Mouse (Mus musculus) neural tube, embryonic 13.5 days (tissue): Measurements from ENCODE around the gene Crebrf. TPM values are rescaled to one million over a fixed set of nuclear protein-coding genes. Genes with fewer than 3 reads are reported as not detected.

Experiments
- ATAC-seq: fragments of 200-750 bp; cut with Nextera tagmentation; 2 replicates; pipeline ENCODE4 v1.8.0; 2017; ENCODE audit warnings: low read depth, mild to moderate bottlenecking, moderate TSS enrichment, moderate library complexity
- H3K27ac ChIP-seq: fragments of 300-500 bp; sonication (generic); replicated peaks from 2 replicates; pipeline ENCODE4 v1.5.1; 2015; ENCODE audit warnings: moderate library complexity, mild to moderate bottlenecking, inconsistent platforms
- H3K27me3 ChIP-seq: fragments of 300-500 bp; sonication (generic); 2 replicates; pipeline ENCODE4 v1.6.1; 2015; ENCODE audit warnings: mild to moderate bottlenecking, inconsistent platforms
- H3K36me3 ChIP-seq: fragments of 300-500 bp; sonication (generic); 2 replicates; pipeline ENCODE4 v1.6.1; 2015; ENCODE audit warnings: mild to moderate bottlenecking, inconsistent platforms
- H3K4me1 ChIP-seq: fragments of 300-500 bp; sonication (generic); replicated peaks from 2 replicates; pipeline ENCODE4 v1.6.1; 2015; ENCODE audit warnings: inconsistent platforms
- H3K4me2 ChIP-seq: fragments of 300-500 bp; sonication (generic); 2 replicates; pipeline ENCODE4 v1.6.1; 2015; ENCODE audit warnings: inconsistent platforms, mild to moderate bottlenecking, moderate library complexity
- H3K4me3 ChIP-seq: fragments of 300-500 bp; sonication (generic); 2 replicates; pipeline ENCODE4 v1.5.1; 2015; ENCODE audit warnings: mild to moderate bottlenecking, inconsistent platforms
- H3K9ac ChIP-seq: fragments of 300-500 bp; sonication (generic); 2 replicates; pipeline ENCODE4 v1.6.1; 2015; ENCODE audit warnings: moderate library complexity, mild to moderate bottlenecking, inconsistent platforms
- H3K9me3 ChIP-seq: fragments of 300-500 bp; sonication (generic); 2 replicates; pipeline ENCODE4 v1.6.1; 2016; ENCODE audit warnings: inconsistent platforms
- whole genome bisulfite sequencing: fragments of 180-500 bp; shearing (Covaris S2); methylation state at CpG from one replicate; pipeline ENCODE4 v1.1.7; 2015; 5-methylcytosine and 5-hydroxymethylcytosine counted together
- polyA plus RNA-seq: library from polyadenylated mRNA; unstranded; fragments of >200 nt; fragmentation: Nextera tagmentation; extraction: Ambion mirVana; gene quantifications from 2 replicates; pipeline ENCODE4 v1.2.1, GENCODE M21; 2015

Gene Crebrf
- polyA plus RNA-seq, 1 experiment from 2014 or later: 9.9 TPM

DNA sequence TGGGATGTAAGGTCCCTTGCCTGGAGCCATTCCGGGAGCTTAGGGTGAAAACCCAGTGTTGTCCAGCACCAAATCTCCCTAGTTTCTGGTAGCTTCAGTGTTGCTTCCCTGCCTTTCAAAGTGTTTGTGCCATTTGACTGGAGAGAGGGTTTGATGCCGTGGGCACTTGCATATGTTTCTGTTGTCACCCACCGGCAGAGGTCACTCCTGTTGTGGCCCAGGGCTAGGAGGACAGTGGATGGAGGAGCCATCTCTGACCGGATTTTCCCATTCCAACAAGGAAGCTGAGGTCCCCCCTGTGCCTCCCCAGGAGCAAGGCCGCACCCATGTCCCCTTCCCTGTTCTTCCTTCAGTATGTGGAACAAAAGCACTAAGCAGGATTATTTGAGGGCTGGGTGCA is 25.2 kb upstream of the Crebrf start:
- no peak overlapping the region for H3K4me3 ChIP-seq
- WGBS: 81% methylated on average over 5 of the region's 5 CpGs
- no peaks in the 10 kb centered on the region for H3K9me3 ChIP-seq
- H3K4me2 ChIP-seq: no peak overlapping the region
- H3K9ac ChIP-seq: no peak overlapping the region
- no peaks in the 10 kb centered on the region for H3K27me3 ChIP-seq
- H3K36me3 ChIP-seq: peaks cover 3% of the 10 kb centered on the region
- peaks cover 46% of the 10 kb centered on the region for H3K4me1 ChIP-seq
- no peak for ATAC-seq
- H3K27ac ChIP-seq: peak overlapping the region; percentile 55; the same call in 1 of the 2 replicates

DNA sequence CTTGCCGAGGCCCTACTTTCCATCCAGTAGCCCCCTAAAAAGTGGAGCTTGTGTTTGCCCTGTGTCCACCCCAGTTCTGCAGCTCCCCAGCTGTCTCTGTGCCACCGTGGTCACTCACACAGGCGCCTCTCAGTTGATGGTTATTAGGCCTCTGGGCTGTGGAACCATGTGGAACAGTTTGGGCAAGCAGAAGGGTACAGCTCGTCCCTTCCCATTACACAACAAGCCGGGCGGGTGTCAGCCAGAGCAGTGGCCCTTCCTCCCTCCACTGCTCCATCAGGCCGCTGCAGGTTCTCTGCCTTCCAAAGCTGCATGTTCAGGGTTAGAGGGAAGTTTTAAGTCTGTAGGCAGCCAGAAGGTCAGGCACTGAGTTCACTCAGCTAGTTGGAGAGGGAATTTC is 24.3 kb upstream of the Crebrf start:
- 87% methylated on average over 7 of the region's 7 CpGs for WGBS
- H3K9ac ChIP-seq: no peak overlapping the region
- ATAC-seq: no peak

DNA sequence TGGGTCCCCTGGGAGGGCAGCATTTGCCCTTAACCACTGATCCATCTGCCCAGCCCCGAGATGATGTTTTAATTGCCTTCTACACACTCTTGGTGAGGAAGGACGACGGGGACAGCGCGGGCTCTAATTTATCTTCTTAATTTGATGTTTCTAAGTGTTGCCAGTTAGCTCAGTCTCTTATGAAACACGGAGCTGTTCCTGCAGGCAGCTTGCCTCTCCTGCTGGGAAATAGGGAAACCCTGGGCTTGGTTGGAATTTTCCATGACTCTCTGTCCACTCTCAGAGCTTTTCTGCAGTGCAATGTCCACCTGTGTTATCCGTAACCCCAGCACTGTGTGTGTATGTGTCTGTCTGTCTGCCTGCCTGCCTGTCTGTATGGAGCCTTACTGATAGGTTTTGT is 22.0 kb upstream of the Crebrf start:
- H3K27me3 ChIP-seq: no peaks in the 10 kb centered on the region
- H3K4me1 ChIP-seq: peaks cover 41% of the 10 kb centered on the region
- no peak overlapping the region for H3K27ac ChIP-seq
- no peak for ATAC-seq
- H3K9ac ChIP-seq: no peak overlapping the region
- no peak overlapping the region for H3K4me3 ChIP-seq
- H3K36me3 ChIP-seq: peaks cover 31% of the 10 kb centered on the region
- no peak overlapping the region for H3K4me2 ChIP-seq
- no peaks in the 10 kb centered on the region for H3K9me3 ChIP-seq
- WGBS: 67% methylated on average over 7 of the region's 7 CpGs

More for the DNA sequence above, 24.3 kb upstream of the Crebrf start:
- Histone ChIP-seq H3K27me3 (no peaks in the 10 kb centered on the region), H3K4me3 (no peak overlapping the region), H3K36me3 (peaks cover 11% of the 10 kb centered on the region), H3K4me1 (peaks cover 46% of the 10 kb centered on the region), H3K27ac (no peak overlapping the region), H3K4me2 (no peak overlapping the region), H3K9me3 (no peaks in the 10 kb centered on the region)

- Histone ChIP-seq H3K9ac (no peak overlapping the region), H3K4me3 (no peak overlapping the region), H3K4me1 (peaks cover 33% of the 10 kb centered on the region), H3K9me3 (no peaks in the 10 kb centered on the region), H3K4me2 (no peak overlapping the region), H3K36me3 (peaks cover 39% of the 10 kb centered on the region), H3K27me3 (no peaks in the 10 kb centered on the region), H3K27ac (no peak overlapping the region)
- ATAC-seq: no peak
- WGBS: 79% methylated on average over 7 of the region's 7 CpGs
These were observed 21.3 kb upstream of the Crebrf start for GRCm38 (mm10) chr17:26694171-26694570.

GRCm38 (mm10) chr17:26695193-26695592 is 20.3 kb upstream of the Crebrf start:
- no peaks in the 10 kb centered on the region for H3K27me3 ChIP-seq
- H3K36me3 ChIP-seq: peaks cover 49% of the 10 kb centered on the region
- no peak overlapping the region for H3K4me3 ChIP-seq
- no peak overlapping the region for H3K9ac ChIP-seq
- peaks cover 23% of the 10 kb centered on the region for H3K4me1 ChIP-seq
- no peak for ATAC-seq
- H3K27ac ChIP-seq: no peak overlapping the region
- no peaks in the 10 kb centered on the region for H3K9me3 ChIP-seq
- H3K4me2 ChIP-seq: no peak overlapping the region
- 98% methylated on average over 3 of the region's 3 CpGs for WGBS

- H3K27me3 ChIP-seq: no peaks in the 10 kb centered on the region
- WGBS: 90% methylated on average over 5 of the region's 5 CpGs
- no peak overlapping the region for H3K4me2 ChIP-seq
- H3K4me3 ChIP-seq: no peak overlapping the region
- H3K27ac ChIP-seq: no peak overlapping the region
- H3K9ac ChIP-seq: no peak overlapping the region
- peaks cover 75% of the 10 kb centered on the region for H3K36me3 ChIP-seq
- peaks cover 3% of the 10 kb centered on the region for H3K4me1 ChIP-seq
- ATAC-seq: no peak
- H3K9me3 ChIP-seq: no peaks in the 10 kb centered on the region
These were observed 16.6 kb upstream of the Crebrf start for GRCm38 (mm10) chr17:26698846-26699245.

- Histone ChIP-seq H3K9ac (no peak overlapping the region), H3K4me3 (no peak overlapping the region), H3K27ac (no peak overlapping the region), H3K4me1 (no peaks in the 10 kb centered on the region), H3K4me2 (no peak overlapping the region), H3K9me3 (no peaks in the 10 kb centered on the region), H3K27me3 (no peaks in the 10 kb centered on the region), H3K36me3 (peaks cover 83% of the 10 kb centered on the region)
- WGBS: 93% methylated on average over 10 of the region's 10 CpGs
- no peak for ATAC-seq
These were observed 15.4 kb upstream of the Crebrf start for GRCm38 (mm10) chr17:26699819-26700616.

DNA sequence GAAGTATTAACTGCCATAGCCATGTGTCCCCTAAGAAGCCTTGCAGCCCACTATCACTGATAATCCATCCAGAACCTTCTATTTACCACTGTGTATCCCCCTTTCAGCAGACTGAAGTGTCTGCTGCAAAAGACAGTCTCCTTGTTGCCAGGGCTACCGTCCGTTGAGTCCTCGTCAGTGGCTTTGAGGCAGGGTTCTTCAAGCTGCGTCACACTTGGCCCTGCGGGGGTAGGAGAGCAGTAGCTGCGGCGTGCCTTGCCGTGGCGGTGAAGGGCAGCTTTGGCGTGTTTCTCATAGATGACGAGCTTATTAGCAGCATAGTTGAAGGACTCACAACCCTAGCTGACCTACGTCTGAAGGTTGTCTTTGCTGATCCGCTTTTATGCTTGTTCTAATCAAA is 13.9 kb upstream of the Crebrf start:
- Histone ChIP-seq H3K4me3 (no peak overlapping the region), H3K4me2 (no peak overlapping the region), H3K27ac (no peak overlapping the region), H3K9me3 (no peaks in the 10 kb centered on the region), H3K36me3 (peaks cover 68% of the 10 kb centered on the region), H3K4me1 (peaks cover 8% of the 10 kb centered on the region), H3K27me3 (no peaks in the 10 kb centered on the region), H3K9ac (no peak overlapping the region)
- WGBS: 86% methylated on average over 13 of the region's 13 CpGs
- no peak for ATAC-seq

GRCm38 (mm10) chr17:26702621-26703020 is 12.8 kb upstream of the Crebrf start:
- Histone ChIP-seq H3K4me1 (peaks cover 8% of the 10 kb centered on the region), H3K36me3 (peaks cover 60% of the 10 kb centered on the region), H3K27me3 (no peaks in the 10 kb centered on the region), H3K27ac (no peak overlapping the region), H3K9ac (no peak overlapping the region), H3K4me2 (no peak overlapping the region), H3K4me3 (no peak overlapping the region), H3K9me3 (no peaks in the 10 kb centered on the region)
- WGBS: 92% methylated on average over 4 of the region's 4 CpGs
- ATAC-seq: no peak

GRCm38 (mm10) chr17:26703671-26704070 is 11.8 kb upstream of the Crebrf start:
- no peak overlapping the region for H3K4me3 ChIP-seq
- H3K4me1 ChIP-seq: peaks cover 8% of the 10 kb centered on the region
- H3K9ac ChIP-seq: no peak overlapping the region
- no peaks in the 10 kb centered on the region for H3K27me3 ChIP-seq
- no peak overlapping the region for H3K27ac ChIP-seq
- no peak for ATAC-seq
- H3K4me2 ChIP-seq: no peak overlapping the region
- peaks cover 50% of the 10 kb centered on the region for H3K36me3 ChIP-seq
- WGBS: 89% methylated on average over 4 of the region's 4 CpGs
- H3K9me3 ChIP-seq: no peaks in the 10 kb centered on the region

DNA sequence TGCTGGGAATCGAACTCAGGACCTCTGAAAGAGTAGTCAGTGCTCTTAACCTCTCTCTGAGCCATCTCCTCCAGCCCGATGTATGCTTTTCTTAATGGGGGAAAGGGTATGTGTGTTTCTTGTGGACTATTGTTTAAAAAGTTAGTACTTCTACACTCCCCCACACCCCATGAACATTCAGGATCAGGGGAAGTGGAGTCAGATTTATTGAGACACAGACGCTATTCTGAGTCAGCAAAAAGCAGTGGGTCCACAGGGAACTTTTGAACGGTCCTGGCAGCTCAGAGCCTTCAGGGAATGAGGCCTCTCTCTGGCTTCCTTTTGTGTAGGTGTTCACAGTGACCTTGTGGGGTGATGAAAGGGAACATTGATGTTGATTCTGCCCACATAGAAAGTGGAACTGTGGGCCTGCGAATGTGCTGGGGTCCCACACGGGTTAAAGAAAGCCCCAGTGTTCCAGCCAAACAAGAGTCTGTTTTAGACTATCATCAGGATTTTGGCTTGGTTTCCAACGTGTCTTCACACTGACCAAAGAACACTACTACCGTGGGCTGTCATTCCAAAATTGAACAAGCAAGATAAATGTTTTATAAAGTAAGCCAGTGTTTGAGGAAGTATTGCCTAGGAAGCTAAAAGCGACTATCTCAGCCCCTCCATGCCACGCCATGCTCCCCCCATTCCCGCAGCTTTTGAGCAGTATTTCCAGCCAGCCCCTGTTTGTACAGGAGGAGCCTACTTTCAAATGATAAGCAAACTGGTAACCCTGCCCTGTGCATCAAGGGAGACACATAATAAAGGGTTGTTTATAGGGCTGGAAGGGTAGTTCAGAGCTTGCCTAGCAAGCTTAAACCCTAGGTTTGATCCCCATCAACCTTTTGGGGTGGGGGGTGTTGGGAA is 9.7 kb upstream of the Crebrf start:
- peak overlapping the region; percentile 49; the same call in 1 of the 2 replicates for H3K27ac ChIP-seq
- no peak overlapping the region for H3K9ac ChIP-seq
- H3K4me3 ChIP-seq: no peak overlapping the region
- WGBS: 68% methylated on average over 11 of the region's 11 CpGs
- no peak for ATAC-seq
- peaks cover 18% of the 10 kb centered on the region for H3K4me1 ChIP-seq
- H3K4me2 ChIP-seq: no peak overlapping the region
- no peaks in the 10 kb centered on the region for H3K27me3 ChIP-seq
- H3K9me3 ChIP-seq: no peaks in the 10 kb centered on the region
- H3K36me3 ChIP-seq: peaks cover 30% of the 10 kb centered on the region

DNA sequence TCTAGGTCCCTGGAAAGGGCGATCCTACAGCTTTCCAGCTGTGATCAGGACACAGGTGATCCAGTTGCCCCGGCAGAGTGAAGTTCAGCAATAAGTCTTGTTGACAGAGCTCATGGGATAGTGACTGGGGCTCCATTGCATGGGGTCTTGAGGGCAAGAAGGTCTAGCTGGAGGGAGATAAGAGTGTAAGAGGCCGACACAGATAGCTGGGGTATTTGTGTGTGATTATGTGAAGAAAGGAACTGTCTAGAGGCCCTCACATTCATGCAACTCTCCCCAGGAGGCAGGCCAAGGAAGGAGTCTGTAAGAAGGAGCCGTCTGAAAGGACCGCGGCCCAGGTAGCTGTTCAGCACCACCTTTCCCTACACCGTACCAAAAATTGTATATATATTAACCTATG is 8.4 kb upstream of the Crebrf start:
- Histone ChIP-seq H3K27ac (no peak overlapping the region), H3K36me3 (peaks cover 17% of the 10 kb centered on the region), H3K4me3 (no peak overlapping the region), H3K4me2 (no peak overlapping the region), H3K27me3 (no peaks in the 10 kb centered on the region), H3K9me3 (no peaks in the 10 kb centered on the region), H3K9ac (no peak overlapping the region), H3K4me1 (peaks cover 18% of the 10 kb centered on the region)
- no peak for ATAC-seq
- 77% methylated on average over 7 of the region's 7 CpGs for WGBS
